Mouse (Mus musculus) frontal cortex, adult 2 months (tissue): ENCODE results near the gene Spg7. TPM values are rescaled to one million over a fixed set of nuclear protein-coding genes. Genes with fewer than 3 reads are reported as not detected.

Experiments used
- DNase-seq, 2 experiments: peaks; one replicate each; pipeline ENCODE4 v3.0.0; 2022; ENCODE audit warnings: low spot score in 1 of 2; ENCODE audit errors: extremely low spot score in 1 of 2
- polyA plus RNA-seq: library from polyadenylated mRNA; depleted of rRNA; stranded (reverse); fragments of >200 nt; gene quantifications from 2 replicates; pipeline ENCODE4 v1.2.3, GENCODE M21; 2012; rRNA removed

The Spg7 gene
- polyA plus RNA-seq, 1 experiment, result 103 TPM

GRCm38 (mm10) chr8:123122670-123123069 is 59.9 kb downstream of the Spg7 start:
- peak in 1 of 2 experiments; percentile 32 for DNase-seq

GRCm38 (mm10) chr8:123126193-123126816 is 63.6 kb downstream of the Spg7 start:
- no peak for DNase-seq

- no peak for DNase-seq
These were observed 68.3 kb downstream of the Spg7 start for GRCm38 (mm10) chr8:123131041-123131440.

- DNase-seq, result no peak
These were observed 70.2 kb downstream of the Spg7 start for GRCm38 (mm10) chr8:123132953-123133352.

- DNase-seq, result no peak
These were observed 71.5 kb downstream of the Spg7 start for GRCm38 (mm10) chr8:123134149-123134713.

GRCm38 (mm10) chr8:123135406-123135805 is 72.7 kb downstream of the Spg7 start:
- peak in 1 of 2 experiments; percentile 42 for DNase-seq

GRCm38 (mm10) chr8:123135806-123136205 is 73.1 kb downstream of the Spg7 start:
- no peak for DNase-seq

GRCm38 (mm10) chr8:123136287-123136686 is 73.5 kb downstream of the Spg7 start:
- no peak for DNase-seq

- DNase-seq, result peak; percentile 45 to 74
These were observed 74.9 kb downstream of the Spg7 start for GRCm38 (mm10) chr8:123137645-123138077.

- no peak for DNase-seq
These were observed 76.0 kb downstream of the Spg7 start for GRCm38 (mm10) chr8:123138741-123139140.

GRCm38 (mm10) chr8:123141741-123142462 is 79.2 kb downstream of the Spg7 start:
- DNase-seq, result peak; percentile 48 to 89

GRCm38 (mm10) chr8:123145279-123145678 is 82.5 kb downstream of the Spg7 start:
- DNase-seq, result no peak

- DNase-seq, result no peak
These were observed 83.6 kb downstream of the Spg7 start for GRCm38 (mm10) chr8:123146390-123146789.

Other genes with a start within 250 kb of the Spg7 start
- gene Cdh15, start 215.0 kb upstream of the Spg7 start, polyA plus RNA-seq, result 1.1 and 1.6 TPM in 2 replicates
- 97.3 and 101 TPM in 2 replicates for gene Ankrd11, start 20.7 kb upstream of the Spg7 start, polyA plus RNA-seq
- 1,060 and 1,106 TPM in 2 replicates for gene Rpl13, start 39.4 kb downstream of the Spg7 start, polyA plus RNA-seq
- 145 and 196 TPM in 2 replicates for gene Cpne7, start 54.4 kb downstream of the Spg7 start, polyA plus RNA-seq
- gene Sult5a1, start 95.4 kb downstream of the Spg7 start, polyA plus RNA-seq, result 0.80 and 0.98 TPM in 2 replicates
- 0.21 and 0.36 TPM in 2 replicates for gene Dpep1, start 123.3 kb downstream of the Spg7 start, polyA plus RNA-seq
- gene Chmp1a, start 149.8 kb downstream of the Spg7 start, polyA plus RNA-seq, result 127 and 130 TPM in 2 replicates
- gene Spata33, start 149.9 kb downstream of the Spg7 start, polyA plus RNA-seq, result 9.3 and 9.7 TPM in 2 replicates
- 137 and 152 TPM in 2 replicates for gene Cdk10, start 161.9 kb downstream of the Spg7 start, polyA plus RNA-seq
- gene Spata2l, start 173.3 kb downstream of the Spg7 start, polyA plus RNA-seq, result 46.3 and 53.3 TPM in 2 replicates
- 27.4 and 32.1 TPM in 2 replicates for gene Zfp276, start 191.3 kb downstream of the Spg7 start, polyA plus RNA-seq
- gene Vps9d1, start 191.4 kb downstream of the Spg7 start, polyA plus RNA-seq, result 97.9 and 108 TPM in 2 replicates